Mouse (Mus musculus): ENCODE results near the gene Casp2. TPM values are rescaled to one million over a fixed set of nuclear protein-coding genes. Genes with fewer than 3 reads are reported as not detected.

Casp2 gene
- polyA plus RNA-seq (2016; fragmentation: Nextera tagmentation; extraction: Ambion mirVana): 61.4 and 63.5 TPM in 2 replicates

DNA sequence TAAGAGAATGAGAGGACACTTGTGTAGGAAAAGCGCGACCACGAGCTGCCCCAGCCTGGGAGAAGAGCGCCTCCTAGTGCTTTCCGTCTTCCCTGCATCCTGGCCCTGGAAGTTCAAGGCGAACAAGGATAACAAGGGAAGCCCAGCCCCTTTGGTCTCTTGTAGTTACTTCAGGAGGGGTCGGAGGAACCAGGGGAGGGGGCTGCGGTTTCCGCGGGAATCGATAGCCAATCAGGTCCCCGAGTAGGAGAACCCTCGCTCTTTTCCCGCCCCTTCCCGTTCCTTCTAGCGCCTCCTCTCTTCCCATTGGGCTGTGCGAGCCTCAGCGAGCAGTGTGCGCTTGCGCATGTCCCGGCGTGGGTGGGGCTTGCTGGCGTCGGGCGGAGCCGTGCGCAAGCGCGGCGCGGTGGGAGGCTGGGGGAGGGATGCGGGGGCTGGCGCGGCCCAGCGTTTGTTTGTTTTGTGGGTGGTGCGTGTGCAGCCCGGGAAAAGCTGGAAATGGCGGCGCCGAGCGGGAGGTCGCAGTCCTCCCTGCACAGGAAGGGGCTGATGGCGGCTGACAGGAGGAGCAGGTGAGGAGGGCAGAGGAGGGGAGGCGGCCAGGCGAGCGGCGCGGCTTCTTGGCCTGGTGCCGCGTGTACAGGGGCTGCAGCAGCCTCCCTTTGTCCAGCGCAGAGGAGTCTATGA, at the start of gene Casp2:
Gene Casp2, plus strand, starts transcription at position 360 of the 687 bp plus-strand sequence.
- H3K9me3 ChIP-seq (replicated peaks): no peaks in the 10 kb centered on the region
- no peaks in the 10 kb centered on the region; the same call in 1 of the 2 replicates for H3K27me3 ChIP-seq
- peak within 1 kb of the TSS; percentile 66 for H3K4me3 ChIP-seq
- ATAC-seq (ENCODE audit: low FRiP score): peak; percentile 100
- H3K9ac ChIP-seq: peak within 1 kb of the TSS; percentile 89
- WGBS: under 1% methylated on average over 51 of the region's 51 CpGs
- peak within 1 kb of the TSS; percentile 82 for H3K4me2 ChIP-seq (replicated peaks)
- H3K27ac ChIP-seq: peak within 1 kb of the TSS; percentile 91
- peaks cover 25% of the 10 kb centered on the region for H3K36me3 ChIP-seq
- peaks cover 7% of the 10 kb centered on the region for H3K4me1 ChIP-seq

DNA sequence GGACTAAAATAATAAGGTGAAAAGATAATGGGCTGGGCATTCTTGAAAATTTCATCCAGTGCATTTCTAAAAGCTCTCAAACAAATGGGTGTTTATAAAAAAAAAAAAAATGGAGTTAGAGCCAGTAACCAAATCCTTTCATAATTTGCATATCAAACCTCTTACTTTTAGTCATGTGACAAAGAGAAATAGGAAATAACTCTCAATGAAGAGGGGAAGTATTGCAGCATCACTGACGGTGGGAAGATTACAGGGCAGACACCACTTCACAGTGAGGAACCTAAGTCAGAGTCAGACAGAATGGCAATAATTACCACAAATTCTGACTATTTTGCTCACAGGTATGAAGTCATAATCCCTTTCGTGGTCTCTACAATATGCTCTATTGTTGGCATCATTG, 49.8 kb upstream of the Casp2 start, which contains the start of gene Tas2r144:
Gene Tas2r144, plus strand, starts transcription at position 301 of the 400 bp plus-strand sequence.
- H3K4me1 ChIP-seq: no peaks in the 10 kb centered on the region
- H3K9me3 ChIP-seq (replicated peaks): no peaks in the 10 kb centered on the region
- no peak within 1 kb of the TSS for H3K4me2 ChIP-seq (replicated peaks)
- WGBS: 85% methylated on average over 2 of the region's 2 CpGs
- H3K27me3 ChIP-seq: no peaks in the 10 kb centered on the region
- ATAC-seq (ENCODE audit: low FRiP score): no peak
- no peak within 1 kb of the TSS for H3K9ac ChIP-seq
- H3K27ac ChIP-seq: no peak within 1 kb of the TSS
- H3K36me3 ChIP-seq: no peaks in the 10 kb centered on the region
- H3K4me3 ChIP-seq: no peak within 1 kb of the TSS

DNA sequence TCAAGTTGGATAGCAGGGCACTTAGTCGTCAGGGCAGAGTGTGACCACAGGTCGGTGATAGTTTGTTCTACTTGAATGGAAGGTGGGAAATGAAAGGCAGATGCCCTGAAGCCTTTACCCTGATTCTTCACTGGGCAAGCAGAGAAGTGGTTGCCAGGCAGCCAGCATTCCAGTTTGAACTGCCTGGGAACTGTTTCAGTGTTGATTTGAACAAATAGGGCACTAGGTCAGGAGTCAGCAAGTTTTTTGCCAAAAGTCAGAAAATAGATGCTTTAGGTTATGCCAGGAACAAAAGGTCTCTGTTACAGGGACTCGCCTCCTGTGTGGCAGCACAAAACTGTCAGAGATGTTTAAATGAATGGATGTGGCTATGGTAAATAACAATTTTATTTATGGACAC, 42.5 kb upstream of the Casp2 start:
- Histone ChIP-seq H3K9ac (no peak overlapping the region), H3K9me3 (replicated peaks) (no peaks in the 10 kb centered on the region), H3K27me3 (no peaks in the 10 kb centered on the region), H3K4me3 (no peak overlapping the region), H3K36me3 (no peaks in the 10 kb centered on the region), H3K27ac (no peak overlapping the region), H3K4me1 (no peaks in the 10 kb centered on the region), H3K4me2 (replicated peaks) (no peak overlapping the region)
- WGBS: 63% methylated on average over 3 of the region's 3 CpGs
- no peak for ATAC-seq (ENCODE audit: low FRiP score)

DNA sequence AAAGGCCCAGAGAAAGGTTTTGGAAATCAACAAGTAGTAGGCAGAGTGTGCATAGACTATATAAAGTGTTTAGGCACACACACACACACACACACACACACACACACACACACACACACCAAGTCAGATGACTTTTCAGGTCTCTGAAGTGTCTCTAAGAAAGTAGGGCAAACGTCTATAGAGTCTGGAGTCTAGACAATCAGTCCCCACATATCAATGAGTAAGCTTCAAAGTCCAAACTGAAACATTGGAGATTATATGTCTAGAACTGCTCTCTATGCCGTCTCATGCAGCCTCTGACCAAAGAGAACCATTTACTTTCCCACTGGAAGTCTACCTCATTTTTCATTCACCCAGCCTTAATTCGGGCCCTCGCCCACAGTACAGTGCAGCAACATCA, 39.7 kb upstream of the Casp2 start:
- Histone ChIP-seq H3K9me3 (replicated peaks) (no peaks in the 10 kb centered on the region), H3K4me1 (no peaks in the 10 kb centered on the region), H3K4me2 (replicated peaks) (no peak overlapping the region), H3K27me3 (no peaks in the 10 kb centered on the region), H3K4me3 (no peak overlapping the region), H3K36me3 (no peaks in the 10 kb centered on the region), H3K9ac (no peak overlapping the region), H3K27ac (no peak overlapping the region)
- WGBS: 83% methylated on average over 4 of the region's 4 CpGs
- ATAC-seq (ENCODE audit: low FRiP score): no peak

DNA sequence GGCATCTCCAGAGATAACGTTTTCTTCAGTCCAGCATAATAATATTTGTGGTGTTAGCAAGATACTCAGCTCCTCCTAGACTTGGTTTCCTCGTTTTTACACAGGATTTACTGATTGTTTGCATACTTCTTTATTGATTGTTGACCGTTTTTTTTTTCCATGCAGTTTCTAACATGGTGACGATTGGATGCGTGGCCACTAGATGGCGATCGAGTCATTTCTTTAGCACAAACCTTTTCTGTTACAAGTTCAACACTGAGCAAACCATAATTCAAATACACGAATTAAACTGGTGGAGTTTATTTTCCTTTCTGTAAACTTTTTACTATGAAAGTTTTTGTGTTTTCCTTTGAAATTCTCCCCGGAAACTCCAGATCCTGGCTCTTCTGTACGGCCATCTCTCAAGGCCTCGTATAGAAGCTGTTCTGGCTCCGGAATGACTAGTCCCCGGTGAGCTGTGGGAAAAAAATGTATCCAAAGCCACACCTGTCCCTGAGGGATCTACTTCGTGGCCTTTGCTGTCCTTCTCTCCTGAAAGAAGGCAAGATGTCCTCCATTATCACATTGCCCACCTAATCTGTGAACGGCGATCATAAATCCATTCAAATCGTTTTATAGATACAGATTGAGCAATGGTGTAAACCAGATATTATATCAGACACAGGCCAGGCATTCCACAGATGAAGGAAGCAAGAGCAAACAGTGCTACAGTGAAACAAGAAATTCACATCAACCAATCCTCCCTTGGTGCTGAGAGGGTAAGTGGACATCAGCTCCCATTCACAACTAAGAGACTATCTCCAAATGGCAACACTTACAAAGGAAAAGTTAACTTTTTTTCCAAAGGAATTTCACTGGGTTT, 37.3 kb upstream of the Casp2 start:
- Histone ChIP-seq H3K27me3 (no peaks in the 10 kb centered on the region), H3K9ac (no peak overlapping the region), H3K9me3 (replicated peaks) (no peaks in the 10 kb centered on the region), H3K36me3 (no peaks in the 10 kb centered on the region), H3K27ac (no peak overlapping the region), H3K4me1 (no peaks in the 10 kb centered on the region), H3K4me3 (no peak overlapping the region), H3K4me2 (replicated peaks) (no peak overlapping the region)
- WGBS: 36% methylated on average over 17 of the region's 17 CpGs
- no peak for ATAC-seq (ENCODE audit: low FRiP score)

DNA sequence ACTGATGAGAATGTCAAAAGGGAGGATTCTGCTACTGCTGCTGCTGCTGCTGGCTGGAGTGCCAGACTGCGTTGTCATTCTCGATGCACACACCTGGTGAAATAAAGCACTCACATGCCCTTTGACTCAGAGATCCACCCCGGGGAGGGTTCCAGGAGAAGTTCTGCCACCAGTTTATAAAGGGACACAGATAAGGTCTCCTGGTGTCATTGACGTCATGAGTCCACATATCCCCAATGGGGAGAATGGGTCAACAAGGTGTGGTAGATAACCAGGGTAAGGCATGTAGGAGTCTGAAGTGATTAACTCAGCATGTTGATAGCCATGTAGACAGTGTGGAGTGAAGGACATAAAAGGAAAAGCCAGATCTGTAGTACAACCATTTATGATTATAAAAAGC, 35.2 kb upstream of the Casp2 start:
- no peaks in the 10 kb centered on the region for H3K4me1 ChIP-seq
- no peaks in the 10 kb centered on the region for H3K27me3 ChIP-seq
- no peaks in the 10 kb centered on the region for H3K36me3 ChIP-seq
- H3K9ac ChIP-seq: no peak overlapping the region
- WGBS: 76% methylated on average over 4 of the region's 4 CpGs
- H3K4me3 ChIP-seq: no peak overlapping the region
- no peaks in the 10 kb centered on the region for H3K9me3 ChIP-seq (replicated peaks)
- H3K4me2 ChIP-seq (replicated peaks): no peak overlapping the region
- no peak for ATAC-seq (ENCODE audit: low FRiP score)
- no peak overlapping the region for H3K27ac ChIP-seq

DNA sequence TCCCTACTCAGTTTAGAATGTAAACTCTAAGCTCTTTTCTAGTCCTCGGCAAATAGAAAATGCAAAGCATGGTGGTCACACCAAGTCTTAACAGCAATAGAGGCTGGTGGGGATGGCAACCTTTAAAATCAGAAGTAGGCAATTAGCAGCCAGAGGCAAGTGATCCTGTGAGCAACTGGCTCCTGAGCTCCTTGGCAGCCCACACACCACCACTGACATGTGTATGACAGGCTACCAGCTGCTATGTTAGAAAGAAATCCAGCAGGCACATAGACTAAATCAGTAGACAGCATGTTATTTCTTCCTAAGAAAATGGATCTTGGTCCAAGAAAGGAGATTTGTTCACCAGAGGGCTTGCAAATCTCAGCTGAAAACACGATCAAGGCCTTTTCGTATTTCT, 33.6 kb upstream of the Casp2 start:
- no peak for ATAC-seq (ENCODE audit: low FRiP score)
- no peaks in the 10 kb centered on the region for H3K27me3 ChIP-seq
- no peak overlapping the region for H3K27ac ChIP-seq
- no peaks in the 10 kb centered on the region for H3K36me3 ChIP-seq
- no peaks in the 10 kb centered on the region for H3K4me1 ChIP-seq
- H3K4me2 ChIP-seq (replicated peaks): no peak overlapping the region
- H3K9me3 ChIP-seq (replicated peaks): no peaks in the 10 kb centered on the region
- H3K9ac ChIP-seq: no peak overlapping the region
- H3K4me3 ChIP-seq: no peak overlapping the region
- WGBS: 91% methylated on average over 3 of the region's 3 CpGs

DNA sequence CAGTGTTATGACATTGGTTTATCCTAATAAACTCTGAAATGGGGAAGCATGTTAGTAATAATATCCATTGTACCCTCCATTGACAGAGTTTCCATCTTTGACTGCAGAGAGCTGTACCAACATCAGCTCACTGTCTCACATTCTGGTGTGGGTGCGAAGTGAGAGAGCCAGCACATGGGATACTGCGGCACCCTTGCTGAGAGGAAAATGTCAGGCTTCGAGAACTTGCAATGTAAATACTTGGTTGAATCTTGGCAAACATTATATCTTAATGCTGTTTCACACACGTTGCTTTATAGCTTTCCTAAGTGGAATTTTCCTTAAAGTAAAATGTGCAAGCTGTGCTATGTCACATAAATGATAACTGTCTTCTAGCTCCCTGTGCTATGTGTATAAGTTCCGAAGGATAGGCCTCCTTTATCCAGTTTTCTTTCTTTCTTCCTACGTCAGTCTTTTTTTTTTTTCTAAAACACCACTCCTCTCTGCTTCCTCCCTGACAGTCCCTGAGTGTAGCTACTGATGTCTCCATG, 27.4 kb upstream of the Casp2 start:
- H3K9ac ChIP-seq: no peak overlapping the region

DNA sequence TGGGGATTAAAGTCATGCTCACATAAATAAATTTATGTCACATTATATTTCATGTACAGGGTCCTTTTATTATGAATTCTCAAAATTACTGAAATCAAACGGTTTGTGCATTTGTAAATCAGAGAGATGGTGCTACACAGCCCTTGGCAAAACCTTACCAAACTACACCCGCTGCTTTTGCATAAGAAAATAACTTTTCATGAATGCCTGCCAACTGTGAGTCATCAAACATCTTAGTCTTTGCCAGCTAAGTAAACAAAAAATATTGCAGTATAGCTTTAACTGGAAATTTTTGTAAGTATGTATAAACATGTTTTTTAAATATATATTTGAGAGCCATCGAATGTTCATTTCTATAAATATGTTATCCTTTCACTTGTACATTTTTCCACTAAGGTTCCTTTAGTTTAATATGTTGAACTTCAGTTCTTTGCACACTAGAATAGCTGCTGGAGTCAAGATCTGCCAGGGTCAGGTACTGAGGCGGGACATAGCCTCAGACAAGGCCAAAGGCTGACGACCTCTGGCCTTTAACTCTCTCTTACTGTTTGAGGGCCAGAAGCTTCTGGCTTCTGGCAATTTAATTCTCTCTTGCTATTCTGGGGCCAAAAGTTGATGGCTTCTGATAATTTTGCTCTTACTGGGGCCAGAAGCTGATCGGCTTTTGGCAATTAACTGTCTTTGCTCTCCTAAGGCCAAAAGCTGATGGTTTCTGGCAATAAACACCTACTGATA, 23.3 kb upstream of the Casp2 start:
- Histone ChIP-seq H3K9me3 (replicated peaks) (no peaks in the 10 kb centered on the region), H3K9ac (no peak overlapping the region), H3K36me3 (no peaks in the 10 kb centered on the region), H3K27me3 (peaks cover 6% of the 10 kb centered on the region; the same call in 1 of the 2 replicates), H3K27ac (no peak overlapping the region), H3K4me3 (no peak overlapping the region), H3K4me2 (replicated peaks) (no peak overlapping the region), H3K4me1 (peaks cover 6% of the 10 kb centered on the region; the same call in 1 of the 2 replicates)
- WGBS: 77% methylated on average over 6 of the region's 6 CpGs
- ATAC-seq (ENCODE audit: low FRiP score): no peak

More for the DNA sequence above, 27.4 kb upstream of the Casp2 start:
- Histone ChIP-seq H3K9me3 (replicated peaks) (no peaks in the 10 kb centered on the region), H3K4me2 (replicated peaks) (no peak overlapping the region), H3K4me3 (no peak overlapping the region), H3K36me3 (no peaks in the 10 kb centered on the region), H3K27ac (no peak overlapping the region), H3K4me1 (no peaks in the 10 kb centered on the region), H3K27me3 (no peaks in the 10 kb centered on the region)
- no peak for ATAC-seq (ENCODE audit: low FRiP score)
- 77% methylated on average over 6 of the region's 6 CpGs for WGBS

DNA sequence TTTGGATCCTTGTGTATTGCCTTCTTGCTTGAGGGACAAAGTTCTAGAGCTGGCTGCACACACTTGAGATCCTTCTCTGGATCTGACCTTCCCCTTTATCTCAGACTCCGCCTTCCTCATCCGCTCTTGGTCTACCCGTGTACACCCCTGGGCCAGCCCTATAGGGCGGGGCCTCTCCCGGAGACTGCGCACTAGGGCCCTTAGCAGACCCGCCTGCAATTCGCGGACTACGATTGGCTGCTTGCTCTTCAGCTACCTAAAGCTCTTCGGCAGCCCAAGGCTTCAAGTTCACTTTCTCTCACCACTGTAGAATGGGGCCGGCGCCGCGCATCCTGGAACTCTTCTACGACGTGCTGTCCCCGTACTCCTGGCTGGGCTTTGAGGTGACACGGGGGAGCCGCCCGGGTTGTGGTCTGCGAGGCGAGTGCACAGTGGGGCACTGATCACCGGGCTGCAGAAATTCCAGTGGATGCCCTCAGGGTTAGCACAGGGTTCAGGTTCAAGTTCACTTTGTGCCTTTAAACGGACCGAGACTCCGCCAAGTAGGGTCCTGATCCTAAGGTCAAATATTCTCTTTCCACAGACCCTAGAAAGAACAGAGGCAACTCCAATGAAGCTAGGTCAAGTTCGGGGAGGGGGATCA, 19.0 kb upstream of the Casp2 start, which contains the start of gene Gstk1:
Gene Gstk1, plus strand, starts transcription at position 225 of the 643 bp plus-strand sequence.
- peak within 1 kb of the TSS; percentile 50; the same call in 1 of the 2 replicates for H3K9ac ChIP-seq
- H3K36me3 ChIP-seq: no peaks in the 10 kb centered on the region
- no peaks in the 10 kb centered on the region for H3K9me3 ChIP-seq (replicated peaks)
- H3K27ac ChIP-seq: no peak within 1 kb of the TSS
- peak within 1 kb of the TSS; percentile 39 for H3K4me3 ChIP-seq
- H3K27me3 ChIP-seq: peaks cover 11% of the 10 kb centered on the region; the same call in 1 of the 2 replicates
- peak; percentile 99 for ATAC-seq (ENCODE audit: low FRiP score)
- peaks cover 6% of the 10 kb centered on the region; the same call in 1 of the 2 replicates for H3K4me1 ChIP-seq
- 3% methylated on average over 28 of the region's 28 CpGs for WGBS
- peak within 1 kb of the TSS; percentile 73 for H3K4me2 ChIP-seq (replicated peaks)

DNA sequence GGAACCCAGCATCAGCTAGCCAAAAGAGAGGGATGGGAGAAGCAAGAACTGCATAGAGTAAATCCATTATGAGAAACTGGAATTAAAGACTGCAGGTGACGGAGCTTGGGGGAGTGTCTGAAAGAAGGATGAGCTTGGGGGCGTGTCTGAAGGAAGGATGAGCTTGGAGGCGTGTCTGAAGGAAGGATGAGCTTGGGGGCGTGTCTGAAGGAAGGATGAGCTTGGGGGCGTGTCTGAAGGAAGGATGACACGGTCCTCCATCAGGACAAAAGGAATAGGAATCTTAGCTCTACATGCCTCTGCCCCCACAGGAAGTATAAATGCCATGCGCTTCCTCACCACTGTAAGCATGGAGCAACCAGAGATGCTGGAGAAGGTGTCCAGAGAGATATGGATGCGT, 17.6 kb upstream of the Casp2 start:
- ATAC-seq (ENCODE audit: low FRiP score): peak; percentile 33; the same call in 1 of the 2 replicates
- H3K4me1 ChIP-seq: peaks cover 6% of the 10 kb centered on the region; the same call in 1 of the 2 replicates
- H3K9me3 ChIP-seq (replicated peaks): no peaks in the 10 kb centered on the region
- H3K9ac ChIP-seq: no peak overlapping the region
- H3K4me3 ChIP-seq: no peak overlapping the region
- H3K27ac ChIP-seq: no peak overlapping the region
- H3K27me3 ChIP-seq: peaks cover 11% of the 10 kb centered on the region; the same call in 1 of the 2 replicates
- H3K4me2 ChIP-seq (replicated peaks): peak overlapping the region; percentile 25
- no peaks in the 10 kb centered on the region for H3K36me3 ChIP-seq
- 9% methylated on average over 8 of the region's 8 CpGs for WGBS
